Mouse (Mus musculus) splenic B cell, adult 2 months (primary cell): ENCODE measurements at regions not wholly inside any gene's neighbourhood (a gene's known extent, or its start where the extent isn't known, plus 50 kb on each side); places are given as distances from the start of the nearest gene placed in this dataset.

Experiments used
- DNase-seq: peaks from one replicate; pipeline ENCODE4 v3.0.0-alpha.2; 2011; ENCODE audit warnings: low read depth, low spot score
- H3K27me3 ChIP-seq: 2 replicates; pipeline ENCODE4 v1.6.1; 2012; ENCODE audit warnings: mild to moderate bottlenecking, low read length, moderate library complexity, mixed read lengths; ENCODE audit not compliant: control insufficient read depth, poor library complexity, insufficient read depth, severe bottlenecking
- H3K36me3 ChIP-seq: 2 replicates; pipeline ENCODE4 v1.6.1; 2012; ENCODE audit warnings: mild to moderate bottlenecking, low read length, moderate library complexity, mixed read lengths; ENCODE audit not compliant: control insufficient read depth, poor library complexity, insufficient read depth, severe bottlenecking

DNA sequence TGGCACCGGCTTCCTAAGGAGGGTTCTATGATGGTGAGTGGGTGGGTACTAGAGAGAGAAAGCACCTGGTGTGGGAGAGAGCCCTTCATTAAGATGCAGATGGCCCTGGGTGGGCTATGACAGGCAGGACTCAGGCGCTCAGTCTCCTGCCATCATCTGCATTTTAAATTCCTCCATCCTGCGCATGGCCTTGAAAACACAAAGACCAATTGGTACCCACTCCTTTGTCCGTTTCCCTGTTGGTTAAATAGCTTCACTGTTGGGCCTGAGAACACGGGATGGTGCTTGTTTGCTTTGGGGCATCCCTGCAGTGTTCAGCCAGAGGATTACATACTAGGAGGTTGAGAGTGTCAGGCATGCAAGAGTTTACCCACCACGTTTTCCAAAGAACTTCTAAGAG is 314.9 kb downstream of the Gm11011 start:
- no peak for DNase-seq
- no peaks in the 10 kb centered on the region for H3K36me3 ChIP-seq
- no peaks in the 10 kb centered on the region; the same call in 1 of the 2 replicates for H3K27me3 ChIP-seq

DNA sequence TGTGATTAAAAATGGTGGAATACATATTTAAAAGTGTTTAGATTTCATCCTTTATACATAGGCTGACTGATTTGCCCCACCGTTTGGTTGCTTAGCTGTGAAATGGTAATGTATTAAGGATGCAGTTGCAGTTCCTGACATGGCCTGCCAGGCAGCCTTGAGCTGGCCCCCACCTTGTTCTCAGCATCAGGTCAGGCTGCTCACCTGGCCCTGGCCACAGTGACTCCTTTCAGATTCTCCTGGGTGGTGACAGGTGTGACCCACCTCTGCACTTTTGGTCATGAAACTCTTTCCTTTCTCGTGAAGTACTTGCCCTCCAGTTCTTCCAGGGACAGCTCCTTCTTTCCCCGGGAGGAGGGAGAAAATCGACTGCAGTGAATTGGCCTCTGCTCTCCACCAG is 315.5 kb downstream of the Gm11011 start:
- no peaks in the 10 kb centered on the region for H3K36me3 ChIP-seq
- no peak for DNase-seq
- no peaks in the 10 kb centered on the region; the same call in 1 of the 2 replicates for H3K27me3 ChIP-seq

- no peaks in the 10 kb centered on the region for H3K27me3 ChIP-seq
- DNase-seq: no peak
- H3K36me3 ChIP-seq: no peaks in the 10 kb centered on the region
Observed at GRCm38 (mm10) chr2:169260636-169261035, 305.2 kb upstream of the Zfp64 start.

DNA sequence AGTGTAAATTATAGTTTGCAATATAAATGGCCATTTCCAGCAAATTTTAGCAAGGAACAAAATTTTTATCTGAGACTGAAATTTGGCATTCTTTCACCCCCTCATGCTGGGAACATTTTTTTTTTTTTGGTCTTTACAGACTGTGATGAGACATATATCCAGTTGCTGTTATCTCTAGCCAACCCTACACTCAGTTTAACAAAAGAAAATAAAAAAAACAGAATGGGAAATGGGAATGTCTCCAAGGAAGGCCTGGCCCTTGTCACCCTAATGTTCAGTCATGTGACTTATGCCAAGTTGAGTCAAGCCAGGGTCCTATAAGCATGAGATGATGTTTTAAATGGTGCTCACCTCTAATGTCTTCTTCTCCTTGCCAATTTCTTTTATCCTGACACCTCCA is 289.2 kb upstream of the Zfp64 start:
- DNase-seq: no peak
- no peaks in the 10 kb centered on the region for H3K27me3 ChIP-seq
- no peaks in the 10 kb centered on the region for H3K36me3 ChIP-seq

DNA sequence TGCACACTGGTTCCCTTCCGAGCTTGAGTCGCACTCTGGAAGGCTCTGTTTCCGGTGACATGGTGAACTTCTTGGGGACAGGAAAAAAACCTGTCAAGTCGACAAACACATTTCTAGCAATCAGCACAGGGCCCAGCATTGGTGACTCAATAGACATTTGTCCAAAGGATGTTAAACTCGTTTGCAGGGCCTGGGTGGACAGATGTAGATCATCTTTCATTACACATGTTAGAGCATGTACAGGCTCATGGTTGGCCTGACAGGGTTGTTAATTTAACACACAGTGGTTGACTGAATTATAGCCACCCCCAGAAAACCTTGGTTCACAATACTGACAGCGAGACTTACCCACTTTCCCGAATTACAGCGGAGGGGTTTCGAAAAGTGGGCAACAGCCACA is 288.6 kb upstream of the Zfp64 start:
- Histone ChIP-seq H3K27me3 (no peaks in the 10 kb centered on the region), H3K36me3 (no peaks in the 10 kb centered on the region)
- no peak for DNase-seq

DNA sequence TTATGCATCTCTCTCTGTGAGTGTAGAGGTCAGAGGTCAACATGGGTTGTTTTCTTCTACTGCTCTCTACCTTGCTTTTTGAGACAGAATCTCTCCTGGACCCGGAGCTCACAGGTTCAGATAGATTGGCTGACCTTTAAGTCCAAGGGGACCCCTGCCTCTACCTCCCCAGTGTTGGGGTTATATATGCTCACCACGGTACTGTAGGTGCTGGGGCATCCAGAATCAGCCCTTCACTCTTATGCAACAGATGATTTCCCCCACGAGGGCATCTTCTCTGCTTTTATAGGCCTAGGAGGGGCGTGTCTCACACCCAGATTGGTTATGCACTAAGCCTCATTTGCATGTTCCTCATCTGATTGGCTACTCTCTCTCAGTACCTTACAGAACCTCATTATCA is 282.5 kb upstream of the Zfp64 start:
- no peak for DNase-seq
- Histone ChIP-seq H3K36me3 (no peaks in the 10 kb centered on the region), H3K27me3 (no peaks in the 10 kb centered on the region)

- no peaks in the 10 kb centered on the region for H3K27me3 ChIP-seq
- DNase-seq: no peak
- H3K36me3 ChIP-seq: no peaks in the 10 kb centered on the region
Observed at GRCm38 (mm10) chr2:169237321-169237720, 281.9 kb upstream of the Zfp64 start.

DNA sequence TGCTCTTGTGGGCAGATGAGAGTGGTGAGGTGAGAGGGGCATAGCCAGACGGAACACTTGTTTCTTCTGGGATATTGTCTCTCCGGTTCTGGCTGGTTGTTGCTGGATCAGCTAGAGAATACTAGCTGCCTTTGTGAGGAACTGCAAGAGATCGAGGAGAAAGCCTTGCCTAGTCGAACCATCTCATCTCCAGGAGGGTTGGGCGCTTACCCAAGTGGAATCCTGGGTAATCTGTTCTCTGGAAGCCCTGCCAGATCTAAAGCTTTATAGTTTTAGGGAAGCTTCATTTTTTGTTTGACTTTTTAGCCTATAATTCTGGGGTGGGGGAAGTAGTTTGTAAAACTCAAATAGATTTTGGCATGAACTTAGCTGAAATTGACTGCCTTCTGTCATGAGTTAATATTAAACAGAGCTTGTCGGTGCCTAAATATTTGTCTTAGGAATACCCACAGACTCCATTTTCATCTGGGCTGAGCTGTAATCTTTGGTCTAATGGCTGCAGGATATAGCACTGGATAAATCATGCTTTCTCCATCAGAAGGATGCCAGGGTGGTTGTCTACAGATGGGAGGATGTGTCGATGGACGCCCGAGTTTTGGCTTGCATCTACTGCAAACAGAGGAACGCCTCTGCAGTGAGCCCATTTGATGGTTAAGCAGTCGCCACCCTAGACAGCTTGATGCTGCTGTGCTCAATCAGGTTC is 279.1 kb upstream of the Zfp64 start:
- no peak for DNase-seq
- H3K27me3 ChIP-seq: no peaks in the 10 kb centered on the region
- H3K36me3 ChIP-seq: no peaks in the 10 kb centered on the region

GRCm38 (mm10) chr2:169233151-169234123 is 278.1 kb upstream of the Zfp64 start:
- no peaks in the 10 kb centered on the region for H3K27me3 ChIP-seq
- H3K36me3 ChIP-seq: no peaks in the 10 kb centered on the region
- DNase-seq: no peak

DNA sequence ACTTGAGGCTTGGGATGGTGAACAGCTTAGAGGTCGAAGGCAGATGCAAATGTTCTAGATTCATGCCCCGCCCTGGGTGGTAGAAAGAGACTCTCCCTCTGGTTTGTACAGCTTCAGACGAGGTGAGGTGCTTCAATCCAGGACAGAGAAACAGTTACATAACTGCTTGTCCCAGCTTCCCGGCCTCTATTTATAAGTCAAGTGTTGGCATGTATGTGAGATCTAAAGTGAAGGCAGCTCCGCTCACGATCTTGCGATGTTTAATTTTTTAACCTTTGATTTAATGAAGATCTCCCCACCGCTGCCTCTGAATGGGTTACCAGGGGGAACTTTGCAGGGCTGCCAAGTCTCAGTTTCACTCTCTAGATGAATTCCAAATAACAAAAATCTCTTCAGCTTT is 266.9 kb upstream of the Zfp64 start:
- no peaks in the 10 kb centered on the region for H3K36me3 ChIP-seq
- DNase-seq: no peak
- no peaks in the 10 kb centered on the region for H3K27me3 ChIP-seq

DNA sequence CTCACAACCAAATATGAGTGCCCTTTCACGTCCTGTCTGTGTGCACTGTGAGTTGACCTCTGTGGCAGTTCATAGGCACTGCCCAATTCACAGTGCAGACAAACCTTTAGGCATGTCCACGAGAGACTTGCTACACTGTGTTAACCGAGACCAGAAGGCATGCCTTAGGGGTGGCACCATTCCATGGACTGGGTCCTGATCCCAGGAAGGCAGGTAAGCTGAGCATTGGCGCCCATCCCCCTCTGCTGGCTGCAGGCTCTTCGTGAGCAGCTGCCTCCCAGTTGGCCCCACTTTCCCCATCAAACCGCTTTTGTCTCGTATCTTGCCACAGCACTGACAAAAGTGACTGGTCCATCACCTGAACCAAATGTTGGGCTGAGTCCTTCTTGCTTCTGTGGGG is 265.8 kb upstream of the Zfp64 start:
- no peak for DNase-seq
- H3K36me3 ChIP-seq: no peaks in the 10 kb centered on the region

GRCm38 (mm10) chr2:169215546-169216043 is 260.2 kb upstream of the Zfp64 start:
- DNase-seq: no peak
- Histone ChIP-seq H3K36me3 (no peaks in the 10 kb centered on the region), H3K27me3 (no peaks in the 10 kb centered on the region)

More for the DNA sequence above, 265.8 kb upstream of the Zfp64 start:
- no peaks in the 10 kb centered on the region for H3K27me3 ChIP-seq

DNA sequence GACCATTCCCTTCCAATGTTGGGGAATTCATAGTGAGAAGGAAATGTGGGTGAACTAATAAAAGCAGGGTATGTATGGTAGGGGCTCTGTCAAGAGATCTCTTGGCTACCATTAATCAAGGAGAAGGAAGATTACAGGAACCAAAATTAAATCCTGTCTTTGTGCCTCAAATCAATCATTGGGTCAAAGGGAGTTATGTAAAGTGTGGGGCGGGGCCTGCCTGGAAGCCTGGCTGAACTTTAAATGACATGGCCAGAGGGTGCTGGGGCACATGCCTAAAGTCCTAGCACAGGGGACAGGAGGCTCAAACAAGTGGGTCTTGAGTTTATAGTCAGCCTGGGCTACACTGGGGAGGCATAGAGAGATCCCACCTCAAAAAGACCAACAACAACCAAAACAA is 259.0 kb upstream of the Zfp64 start:
- no peaks in the 10 kb centered on the region for H3K36me3 ChIP-seq
- no peaks in the 10 kb centered on the region for H3K27me3 ChIP-seq
- DNase-seq: no peak

GRCm38 (mm10) chr2:169213314-169213713 is 257.9 kb upstream of the Zfp64 start:
- no peak for DNase-seq
- no peaks in the 10 kb centered on the region for H3K36me3 ChIP-seq

GRCm38 (mm10) chr2:169212676-169213257 is 257.4 kb upstream of the Zfp64 start:
- H3K36me3 ChIP-seq: no peaks in the 10 kb centered on the region
- DNase-seq: no peak
- H3K27me3 ChIP-seq: no peaks in the 10 kb centered on the region

More at GRCm38 (mm10) chr2:169213314-169213713, 257.9 kb upstream of the Zfp64 start:
- no peaks in the 10 kb centered on the region for H3K27me3 ChIP-seq
